Mouse (Mus musculus): ENCODE measurements around the gene Gtf2a1. TPM values are rescaled to one million over a fixed set of nuclear protein-coding genes. Genes with fewer than 3 reads are reported as not detected.
"Not testable (repeated sequence)": the region's sequence is repeated elsewhere in the genome, so short reads cannot be mapped to it uniquely, and the experiment has no call there.

The Gtf2a1 gene
- total RNA-seq, 2 experiments from 2014 or later: 53.5 to 54.1 TPM

GRCm38 (mm10) chr12:91581204-91582070 lies 8.8 kb downstream of the Gtf2a1 start:
- DNase-seq (ENCODE audit: low spot score in 2 of 2): no peak

DNA sequence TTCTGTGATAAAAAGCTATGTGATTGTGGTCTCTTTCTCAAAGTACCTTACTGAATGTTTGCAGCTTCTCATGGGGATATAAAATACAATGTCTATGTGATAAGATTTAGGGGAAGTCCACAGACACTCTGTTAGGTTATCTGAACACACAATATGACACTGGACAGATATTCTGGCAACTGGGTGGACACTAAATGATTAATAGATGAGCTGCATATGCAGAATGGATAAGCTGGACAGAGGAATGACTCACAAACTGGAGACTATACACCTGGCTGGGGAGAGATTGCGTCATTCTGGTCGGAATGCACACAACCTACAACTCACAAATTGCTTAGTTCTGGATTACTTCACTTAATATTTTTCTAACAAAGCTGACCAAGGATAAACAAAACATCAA lies 10.6 kb downstream of the Gtf2a1 start:
- no peak for DNase-seq (ENCODE audit: low spot score in 2 of 2)

DNA sequence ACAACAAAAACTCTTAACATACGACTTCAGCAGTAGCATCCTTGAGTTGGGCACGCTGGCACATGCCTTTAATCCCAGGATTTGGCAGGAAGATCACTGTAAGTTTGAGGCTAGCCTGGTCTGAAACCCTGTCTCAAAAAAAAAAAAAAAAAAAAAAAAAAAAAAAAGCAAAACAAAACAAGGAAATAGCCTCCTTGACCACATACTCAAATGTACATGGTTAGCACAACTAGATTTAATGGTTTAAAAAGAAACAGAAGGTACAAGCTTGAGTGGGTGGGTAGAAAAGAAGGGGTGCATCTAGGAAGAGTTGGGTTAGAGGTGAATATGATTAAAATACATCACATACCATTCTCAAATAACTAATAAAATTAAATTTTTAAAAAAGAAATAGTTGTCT lies 18.6 kb downstream of the Gtf2a1 start:
- DNase-seq (ENCODE audit: low spot score in 2 of 2): no peak

GRCm38 (mm10) chr12:91569255-91569654 lies 21.0 kb downstream of the Gtf2a1 start:
- no peak for DNase-seq (ENCODE audit: low spot score in 2 of 2)

GRCm38 (mm10) chr12:91567145-91567544 lies 23.1 kb downstream of the Gtf2a1 start:
- DNase-seq (ENCODE audit: low spot score in 2 of 2): no peak

DNA sequence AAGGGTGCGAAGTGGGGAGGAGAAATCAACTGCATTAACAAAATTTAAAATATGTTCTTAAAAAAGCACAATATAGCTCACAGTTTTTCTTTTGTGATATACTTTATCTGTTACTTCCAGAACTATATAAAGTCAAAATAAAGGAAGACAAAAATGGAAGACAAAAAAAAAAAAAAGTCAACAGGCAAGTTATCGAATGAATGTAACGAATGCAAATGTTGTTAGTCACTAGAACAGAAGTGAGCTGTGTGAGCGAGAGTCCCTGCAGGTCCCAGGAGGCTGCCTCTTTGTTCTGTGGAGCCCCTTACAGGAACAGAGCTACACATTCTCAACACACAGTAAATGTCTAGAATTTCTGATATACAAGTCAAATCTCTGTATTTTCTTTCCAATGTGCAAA lies 32.1 kb downstream of the Gtf2a1 start:
- DNase-seq (ENCODE audit: low spot score in 2 of 2): not testable (repeated sequence)

DNA sequence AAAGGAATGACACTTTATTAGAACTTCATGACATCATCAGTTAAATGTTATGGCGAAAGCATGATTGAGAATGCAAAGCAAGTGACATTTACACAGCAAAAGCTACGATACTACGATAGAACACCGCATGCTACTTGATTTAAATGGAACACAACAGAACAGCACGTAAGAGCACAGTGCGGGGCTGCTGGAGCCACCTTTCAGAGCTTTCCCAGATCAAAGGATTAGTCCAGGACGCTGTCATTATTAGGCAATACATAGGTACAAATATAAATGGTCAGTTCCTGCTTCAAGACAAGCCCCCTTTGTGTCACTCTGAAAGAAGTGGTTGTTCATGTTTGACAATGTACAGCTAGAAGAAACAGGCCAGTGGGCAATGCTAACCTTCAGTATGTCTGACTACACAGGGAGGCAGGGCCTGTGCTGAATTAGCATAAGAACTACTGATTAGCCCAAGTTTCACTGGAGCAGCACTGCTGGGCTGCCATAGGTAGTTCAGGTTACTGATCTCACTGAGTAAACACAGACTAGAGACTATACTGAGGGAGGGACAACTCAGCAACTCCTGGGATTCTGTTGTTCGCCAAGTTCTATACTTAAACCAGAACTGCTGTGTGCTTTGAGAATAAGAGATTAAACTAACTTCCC lies 32.8 kb downstream of the Gtf2a1 start:
- DNase-seq (ENCODE audit: low spot score in 2 of 2): not testable (repeated sequence)

GRCm38 (mm10) chr12:91551773-91552526 lies 38.3 kb downstream of the Gtf2a1 start:
- DNase-seq (ENCODE audit: low spot score in 2 of 2): peak; percentile 81 to 88

GRCm38 (mm10) chr12:91549471-91549870 lies 40.8 kb downstream of the Gtf2a1 start:
- no peak for DNase-seq (ENCODE audit: low spot score in 2 of 2)

DNA sequence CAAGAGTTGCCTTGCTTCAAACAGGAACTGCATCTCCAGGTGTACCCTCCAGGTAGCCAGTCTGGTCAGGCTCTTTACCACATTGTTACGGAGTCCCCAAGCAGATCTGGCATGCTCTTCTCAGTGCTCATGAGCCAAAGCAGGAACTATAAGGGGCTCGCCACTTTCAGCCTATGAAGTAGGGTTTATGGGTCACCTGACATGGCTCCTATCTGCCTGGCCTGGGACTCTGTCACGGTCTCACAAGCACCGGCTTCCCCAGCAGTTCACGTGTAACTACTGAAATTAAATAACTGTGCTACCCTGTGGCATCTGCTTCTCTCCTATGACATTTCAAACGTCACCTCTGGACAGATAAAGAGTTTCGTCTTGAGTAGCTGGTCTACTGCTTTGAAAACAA lies 50.1 kb downstream of the Gtf2a1 start:
- no peak for DNase-seq (ENCODE audit: low spot score in 2 of 2)

DNA sequence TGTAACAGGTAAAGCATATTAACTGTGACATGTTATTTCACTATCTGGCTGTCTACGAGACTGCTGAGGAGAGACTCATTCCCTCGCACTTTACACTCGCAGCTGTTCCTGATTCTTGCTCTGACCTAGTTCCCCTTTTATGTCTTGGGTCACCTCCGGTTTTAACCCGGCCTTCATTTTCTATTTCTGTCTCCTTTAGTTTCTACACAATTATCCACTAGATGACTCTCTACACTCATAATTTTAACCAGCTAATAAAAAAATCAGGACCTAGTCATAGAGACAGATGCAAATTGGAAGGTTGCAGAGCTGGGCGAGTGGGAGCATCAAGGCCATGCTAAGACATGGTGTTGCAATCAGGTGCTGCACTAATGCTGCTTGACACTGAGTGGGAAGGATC lies 55.8 kb downstream of the Gtf2a1 start:
- no peak for DNase-seq (ENCODE audit: low spot score in 2 of 2)

DNA sequence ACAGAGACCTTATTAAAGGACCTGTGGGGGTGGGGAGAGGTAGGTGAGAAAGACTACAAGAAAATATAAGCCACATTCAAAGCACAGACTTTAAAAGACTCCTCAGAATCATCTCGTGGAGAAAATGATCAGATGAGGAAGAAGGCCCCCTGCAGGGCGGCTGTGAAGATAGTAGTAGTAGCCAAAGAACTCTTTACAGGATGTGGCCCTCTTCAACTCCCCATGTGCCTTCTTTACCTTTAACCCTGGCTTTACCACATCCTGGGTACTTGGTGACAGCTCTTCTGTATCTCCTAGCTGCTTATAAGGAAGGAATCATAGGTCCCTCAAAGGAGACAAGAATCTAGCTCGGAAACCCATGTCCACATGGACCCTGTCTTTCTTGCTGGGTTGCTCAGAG lies 66.7 kb downstream of the Gtf2a1 start:
- DNase-seq (ENCODE audit: low spot score in 2 of 2): no peak

GRCm38 (mm10) chr12:91517808-91518207 lies 72.5 kb downstream of the Gtf2a1 start:
- DNase-seq (ENCODE audit: low spot score in 2 of 2): no peak

DNA sequence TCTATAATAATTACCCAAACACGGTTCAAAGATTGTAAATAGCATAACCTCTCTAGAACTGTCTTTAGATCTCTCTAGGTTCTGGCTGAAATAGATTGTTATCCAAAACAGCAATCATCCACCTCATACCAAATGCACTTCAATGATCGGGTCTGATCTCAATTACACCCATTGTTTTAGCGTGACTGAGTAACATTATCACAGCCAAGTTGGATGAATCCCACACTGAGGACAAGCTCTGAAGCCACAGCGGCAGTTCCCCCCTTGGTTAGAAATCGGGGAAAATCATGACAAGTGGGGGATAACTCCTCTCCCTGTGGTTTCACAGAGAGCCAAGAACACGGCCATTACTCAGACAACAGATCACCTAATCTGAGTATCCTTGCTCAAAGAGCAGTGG lies 76.3 kb downstream of the Gtf2a1 start:
- DNase-seq (ENCODE audit: low spot score in 2 of 2): no peak

DNA sequence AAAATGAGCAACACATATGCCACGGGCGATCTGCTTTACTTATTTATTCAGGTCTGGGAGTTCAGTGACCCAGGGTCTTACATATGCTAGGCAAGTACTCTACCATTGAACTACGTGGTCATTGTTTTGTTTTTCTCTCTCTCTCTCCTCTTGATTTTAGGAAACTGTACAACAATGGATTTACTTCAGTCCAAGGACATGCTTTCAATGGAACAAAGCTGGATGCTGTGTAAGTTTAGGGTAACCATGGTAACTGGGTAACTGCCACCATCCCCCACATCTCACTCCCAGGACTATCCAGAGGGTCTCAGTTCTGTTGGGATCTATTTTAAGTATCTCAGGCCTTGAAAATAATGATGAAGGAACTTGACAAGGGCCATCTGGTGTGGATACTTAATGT lies 78.5 kb downstream of the Gtf2a1 start:
- DNase-seq (ENCODE audit: low spot score in 2 of 2): no peak

Other genes with a start within 250 kb of the Gtf2a1 start
- 1 to 10 TPM; 6.1 to 6.3 TPM for gene Cep128, start 206.1 kb downstream of the Gtf2a1 start, total RNA-seq (2021)
- under 1 TPM; 0.27 to 0.36 TPM for gene Tshr, start 205.9 kb downstream of the Gtf2a1 start, total RNA-seq (2021)
- 10 to 100 TPM; 31.4 to 35.4 TPM for gene Ston2, start 197.9 kb upstream of the Gtf2a1 start, total RNA-seq (2021)

Data from layer of hippocampus, adult 18-20 months (tissue).